Mouse (Mus musculus) heart, adult 2 months (tissue): ENCODE results near the gene Asic2.

Experiments
- CTCF ChIP-seq: fragments of 200-600 bp; IDR thresholded peaks from 2 replicates; pipeline ENCODE4 v1.8.1; 2022; ENCODE audit warnings: antibody characterized with exemption, mild to moderate bottlenecking, moderate library complexity
- EP300 ChIP-seq: fragments of 200-500 bp; IDR thresholded peaks from 2 replicates; pipeline ENCODE4 v1.6.1; 2011; ENCODE audit warnings: low read depth, low read length, control low read depth; ENCODE audit not compliant: insufficient read depth
- POLR2A ChIP-seq: fragments of 200-500 bp; IDR thresholded peaks from 2 replicates; pipeline ENCODE4 v1.6.1; 2011; ENCODE audit warnings: mild to moderate bottlenecking, low read depth, low read length, control low read depth; ENCODE audit not compliant: insufficient read depth

- TF ChIP-seq EP300 (no peak), CTCF (no peak), POLR2A (no peak)
Measured at GRCm38 (mm10) chr11:81060077-81060476, 908.2 kb downstream of the Asic2 start.
